Mouse (Mus musculus): ENCODE measurements around the gene Bud31.

DNA sequence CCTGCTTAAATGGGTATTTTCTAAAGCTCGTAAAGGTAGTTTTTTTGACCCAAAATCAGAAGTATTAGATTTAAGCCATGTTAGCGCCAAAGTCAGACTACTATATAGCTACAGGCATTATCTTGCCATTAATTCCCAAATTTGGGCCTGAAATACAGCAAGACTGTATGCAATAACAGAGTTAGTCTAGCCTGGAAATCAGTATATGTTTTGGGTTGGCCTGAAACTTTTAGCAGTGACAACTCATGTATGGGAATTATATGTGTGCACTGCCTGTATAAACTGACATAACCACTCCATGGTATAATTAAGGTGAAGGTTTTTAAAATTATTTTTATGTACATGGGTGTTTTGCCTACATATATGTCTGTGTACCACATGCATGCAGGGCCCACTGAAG, 51.8 kb downstream of the Bud31 start, which contains the start of gene Atp5j2:
- TF ChIP-seq CTCF (IDR thresholded peaks at IDR 0.05; ENCODE audit: low read depth) (no peak), EP300 (IDR thresholded peaks at IDR 0.05; ENCODE audit: low read depth) (no peak)

Measured in heart, postnatal 0 days (tissue).